ENCODE assay signal across 8 mouse cellular contexts in the genomic region with DNA sequence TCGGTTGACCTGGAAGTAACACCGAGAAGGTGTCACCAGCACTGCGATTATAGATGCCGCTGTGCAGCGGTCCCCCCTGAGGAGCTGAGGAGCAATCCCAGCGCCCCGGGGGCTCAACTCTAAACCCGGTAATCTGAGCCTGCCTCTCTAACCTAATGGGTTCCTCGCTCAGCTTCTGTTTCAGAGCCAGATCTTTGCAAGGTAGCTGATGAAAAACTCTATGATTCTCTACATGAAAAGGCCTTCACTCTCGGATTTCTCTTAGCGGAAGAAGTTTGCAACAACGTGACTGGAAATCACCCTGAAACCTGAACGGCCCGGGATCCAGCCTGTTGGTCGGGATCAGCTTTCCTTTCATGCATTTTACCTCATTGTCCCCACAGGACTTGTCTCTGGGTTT. TPM values are rescaled to one million over a fixed set of nuclear protein-coding genes. Genes with fewer than 3 reads are reported as not detected.
DNase-seq lines count a peak whose midpoint lies in the region; ATAC-seq lines count a peak whose summit lies in the region.

No protein-coding gene starts in this region.

- peaks cover 10% of the 10 kb centered on the region for H3K36me3 ChIP-seq in forebrain, embryonic 12.5 days (replicated peaks)
- H3K36me3 ChIP-seq in liver, embryonic 13.5 days: no peaks in the 10 kb centered on the region

- peak overlapping the region; percentile 88 for H3K4me3 ChIP-seq in forebrain, embryonic 12.5 days (replicated peaks)
- H3K4me3 ChIP-seq in liver, embryonic 13.5 days (replicated peaks): no peak overlapping the region

- DNase-seq in cerebellum, postnatal 10 days: peak; percentile 52 to 65
- no peak for DNase-seq in cerebellum, adult 9-11 months
- peak; percentile 18 for DNase-seq in CD4-positive helper T cell, adult 2 months (ENCODE audit: low read depth, low spot score)
- DNase-seq in liver, embryonic 13.5 days: no peak
- no peak for DNase-seq in yolk sac, embryonic 10.5 days (ENCODE audit: low spot score)
- no peak for DNase-seq in adrenal gland, postnatal 36 days

- no peaks in the 10 kb centered on the region for H3K27me3 ChIP-seq in forebrain, embryonic 12.5 days
- H3K27me3 ChIP-seq in liver, embryonic 13.5 days: peaks cover 86% of the 10 kb centered on the region

- WGBS in forebrain, embryonic 12.5 days: 0% methylated on average over 15 of the region's 15 CpGs
- WGBS in liver, embryonic 13.5 days (ENCODE audit: insufficient replicate concordance): 3% methylated on average over 15 of the region's 15 CpGs

- H3K9ac ChIP-seq in forebrain, embryonic 12.5 days: peak overlapping the region; percentile 97
- no peak overlapping the region for H3K9ac ChIP-seq in liver, embryonic 13.5 days

- no peaks in the 10 kb centered on the region for H3K9me3 ChIP-seq in forebrain, embryonic 12.5 days
- no peaks in the 10 kb centered on the region for H3K9me3 ChIP-seq in liver, embryonic 13.5 days (replicated peaks)

- H3K4me1 ChIP-seq in forebrain, embryonic 12.5 days: peaks cover 57% of the 10 kb centered on the region
- H3K4me1 ChIP-seq in liver, embryonic 13.5 days (replicated peaks): peaks cover 35% of the 10 kb centered on the region

- H3K4me2 ChIP-seq in forebrain, embryonic 12.5 days: peak overlapping the region; percentile 85
- H3K4me2 ChIP-seq in liver, embryonic 13.5 days: peak overlapping the region; percentile 2; the same call in 1 of the 2 replicates

- ATAC-seq in forebrain, embryonic 12.5 days (ENCODE audit: low FRiP score): no peak
- no peak for ATAC-seq in liver, embryonic 13.5 days (ENCODE audit: low read depth)
- no peak for ATAC-seq in erythroid progenitor cell, adult 5-6 weeks (replicated peaks; ENCODE audit: low FRiP score, poor library complexity, severe bottlenecking)

- H3K27ac ChIP-seq in forebrain, embryonic 12.5 days: peak overlapping the region; percentile 100
- H3K27ac ChIP-seq in liver, embryonic 13.5 days: no peak overlapping the region

RNA-seq across cellular contexts. Expression of gene Tubb2b, which starts 2.0 kb away (rescaled TPM):
- 311 and 346 TPM in 2 replicates for polyA plus RNA-seq in forebrain, embryonic 12.5 days (2016; fragmentation: Nextera tagmentation; extraction: Ambion mirVana)
- 1.3 and 1.5 TPM in 2 replicates for polyA plus RNA-seq in liver, embryonic 13.5 days (2015; fragmentation: Nextera tagmentation; extraction: Ambion mirVana)
- not detected in 2 replicates for total RNA-seq in erythroid progenitor cell, adult 5-6 weeks (2015; ENCODE audit: low replicate concordance)
- 1.4 TPM in 1 of 2 replicates, not detected in the other for total RNA-seq in erythroid progenitor cell, adult 5-6 weeks (2017; ENCODE audit: low replicate concordance)
- 1 to 10 TPM; 1.4 to 2.2 TPM for total RNA-seq in adrenal gland, postnatal 36 days (2021)

RNA-seq across cellular contexts. Expression of gene Psmg4, which starts 30.5 kb away (rescaled TPM):
- 134 and 141 TPM in 2 replicates for polyA plus RNA-seq in forebrain, embryonic 12.5 days (2016; fragmentation: Nextera tagmentation; extraction: Ambion mirVana)
- polyA plus RNA-seq in liver, embryonic 13.5 days (2015; fragmentation: Nextera tagmentation; extraction: Ambion mirVana): 50.0 and 51.6 TPM in 2 replicates
- 3.8 and 10.5 TPM in 2 replicates for total RNA-seq in erythroid progenitor cell, adult 5-6 weeks (2015; ENCODE audit: low replicate concordance)
- total RNA-seq in erythroid progenitor cell, adult 5-6 weeks (2017; ENCODE audit: low replicate concordance): 4.4 and 36.2 TPM in 2 replicates
- total RNA-seq in adrenal gland, postnatal 36 days (2021): 10 to 100 TPM; 33.9 to 41.6 TPM

RNA-seq across cellular contexts. Expression of gene Tubb2a, which starts 54.5 kb away (rescaled TPM):
- polyA plus RNA-seq in forebrain, embryonic 12.5 days (2016; fragmentation: Nextera tagmentation; extraction: Ambion mirVana): 397 and 403 TPM in 2 replicates
- 67.7 and 68.7 TPM in 2 replicates for polyA plus RNA-seq in liver, embryonic 13.5 days (2015; fragmentation: Nextera tagmentation; extraction: Ambion mirVana)
- 27.7 and 29.6 TPM in 2 replicates for total RNA-seq in erythroid progenitor cell, adult 5-6 weeks (2015; ENCODE audit: low replicate concordance)
- total RNA-seq in erythroid progenitor cell, adult 5-6 weeks (2017; ENCODE audit: low replicate concordance): 27.4 and 38.5 TPM in 2 replicates
- 10 to 100 TPM; 24.6 to 42.9 TPM for total RNA-seq in adrenal gland, postnatal 36 days (2021)

Comparison
In these comparisons a context has a peak if more than half of its experiments do, and no peak if none do; other contexts are left out.
1. DNase-seq: peak in cerebellum, postnatal 10 days (2 of 2) and CD4-positive helper T cell, adult 2 months (single experiment); none in cerebellum, adult 9-11 months (single experiment), liver, embryonic 13.5 days (single experiment), yolk sac, embryonic 10.5 days (single experiment) and adrenal gland, postnatal 36 days (0 of 2).